Mouse (Mus musculus): Measurements from ENCODE around the gene Olfr1044. TPM values are rescaled to one million over a fixed set of nuclear protein-coding genes. Genes with fewer than 3 reads are reported as not detected.
"Not testable (repeated sequence)": the region's sequence is repeated elsewhere in the genome, so short reads cannot be mapped to it uniquely, and the experiment has no call there.

Olfr1044 gene
- polyA plus RNA-seq (2011; ENCODE audit: insufficient read depth, insufficient read length, low replicate concordance, missing spikeins): not detected in 2 replicates

DNA sequence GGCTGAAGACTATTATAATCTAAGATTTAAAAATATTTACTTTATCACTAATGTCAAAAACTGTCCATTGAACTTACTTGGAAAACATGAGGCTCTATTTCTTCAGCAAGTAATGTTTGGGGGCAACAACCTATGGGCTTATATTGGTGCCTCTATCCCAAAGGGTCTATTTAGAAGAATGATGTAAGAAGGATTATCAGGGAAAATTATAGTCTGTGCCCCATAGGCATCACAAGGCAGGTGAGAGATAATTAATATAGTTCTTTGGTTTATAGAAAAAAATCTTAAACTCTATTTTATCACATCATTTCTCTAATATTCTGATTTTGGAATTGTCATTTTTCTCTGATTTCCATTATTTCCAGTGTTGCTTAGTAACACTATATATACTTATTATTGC is at the start of gene Olfr1044:
TSS of gene Olfr1044 (minus strand) at position 101 of the 400 bp plus-strand sequence.
- no peak for TF ChIP-seq POLR2A (IDR thresholded peaks at IDR 0.05; ENCODE audit: borderline replicate concordance, control insufficient read depth, low read depth, low read length)
- no peak for TF ChIP-seq CTCF (IDR thresholded peaks at IDR 0.05; ENCODE audit: control insufficient read depth, insufficient read depth, low read length)
- Histone ChIP-seq H3K4me3 (replicated peaks; ENCODE audit: control insufficient read depth, low read depth, low read length) (no peak within 1 kb of the TSS), H3K27ac (ENCODE audit: control insufficient read depth, insufficient read depth, low read depth, low read length, poor library complexity) (no peak within 1 kb of the TSS), H3K4me1 (ENCODE audit: control insufficient read depth, insufficient read depth, low read length) (no peaks in the 10 kb centered on the region)

DNA sequence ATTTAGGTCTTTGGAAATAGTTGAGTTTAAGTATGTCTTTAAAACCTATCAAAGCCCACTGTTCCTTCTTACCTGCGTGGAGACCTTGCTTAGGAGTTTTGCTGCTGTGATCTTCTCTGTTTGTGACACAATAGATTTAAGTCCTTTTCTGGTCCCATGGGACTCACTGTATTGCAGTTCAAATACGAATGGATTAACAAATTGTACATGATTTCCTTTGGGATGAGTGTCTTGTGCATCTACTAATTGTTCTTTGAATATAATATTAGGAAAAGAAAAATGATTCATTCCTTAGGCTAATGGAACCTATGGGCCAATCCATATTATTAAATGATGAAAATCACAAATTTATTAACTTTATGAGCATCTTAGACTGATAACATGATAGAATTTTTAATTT is 41.6 kb upstream of the Olfr1044 start, which contains the start of gene Olfr1046:
TSS of gene Olfr1046 (minus strand) at position 101 of the 400 bp plus-strand sequence.
- Histone ChIP-seq H3K27ac (ENCODE audit: control insufficient read depth, insufficient read depth, low read depth, low read length, poor library complexity) (no peak within 1 kb of the TSS), H3K4me1 (ENCODE audit: control insufficient read depth, insufficient read depth, low read length) (no peaks in the 10 kb centered on the region), H3K4me3 (replicated peaks; ENCODE audit: control insufficient read depth, low read depth, low read length) (no peak within 1 kb of the TSS)
- WGBS: 61% methylated on average over 2 of the region's 2 CpGs
- no peak for TF ChIP-seq POLR2A (IDR thresholded peaks at IDR 0.05; ENCODE audit: borderline replicate concordance, control insufficient read depth, low read depth, low read length)
- no peak for TF ChIP-seq CTCF (IDR thresholded peaks at IDR 0.05; ENCODE audit: control insufficient read depth, insufficient read depth, low read length)

DNA sequence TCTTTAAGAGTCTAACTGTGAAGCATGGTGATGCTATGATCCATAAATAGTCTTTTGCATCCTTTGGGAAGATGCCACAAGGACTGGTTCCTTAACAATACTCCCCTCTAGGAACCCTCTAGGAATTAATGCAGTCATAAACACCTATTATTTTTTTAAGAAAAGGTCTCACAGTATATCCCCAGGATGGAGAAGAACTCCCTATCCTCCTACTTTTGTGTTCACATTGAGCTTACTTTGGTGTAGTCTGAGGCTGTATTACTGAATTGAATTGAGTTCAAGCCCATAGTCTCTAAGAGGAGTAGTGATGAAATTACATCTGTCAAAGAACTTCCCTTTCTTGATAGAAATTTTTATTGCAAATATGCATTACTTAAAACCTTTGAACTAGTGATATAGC is 25.3 kb upstream of the Olfr1044 start, which contains the start of gene Olfr1045:
TSS of gene Olfr1045 (minus strand) at position 101 of the 400 bp plus-strand sequence.
- TF ChIP-seq POLR2A (IDR thresholded peaks at IDR 0.05; ENCODE audit: borderline replicate concordance, control insufficient read depth, low read depth, low read length) (no peak), CTCF (IDR thresholded peaks at IDR 0.05; ENCODE audit: control insufficient read depth, insufficient read depth, low read length) (no peak)
- no peaks in the 10 kb centered on the region for H3K4me1 ChIP-seq (ENCODE audit: control insufficient read depth, insufficient read depth, low read length)
- no peak within 1 kb of the TSS for H3K4me3 ChIP-seq (replicated peaks; ENCODE audit: control insufficient read depth, low read depth, low read length)
- H3K27ac ChIP-seq (ENCODE audit: control insufficient read depth, insufficient read depth, low read depth, low read length, poor library complexity): no peak within 1 kb of the TSS

DNA sequence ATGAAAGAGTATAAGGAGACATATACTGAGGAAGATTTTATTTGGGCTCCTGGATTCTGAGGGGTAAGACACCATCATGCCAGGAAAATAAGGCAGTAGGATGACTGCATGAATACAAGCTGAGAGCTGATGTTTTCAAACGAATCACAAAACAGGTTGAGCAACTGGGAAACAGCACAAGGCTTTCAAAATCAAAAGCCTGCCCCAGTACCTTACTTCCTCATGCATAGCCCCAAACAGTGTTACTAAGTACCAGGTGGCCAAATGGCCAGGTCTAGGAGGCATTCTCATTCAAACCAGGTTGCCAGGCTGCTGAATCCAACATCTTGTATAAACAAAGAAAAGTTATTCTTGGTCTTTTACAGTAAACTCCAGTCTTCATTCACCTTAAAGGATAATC is 18.2 kb upstream of the Olfr1044 start:
- no peaks in the 10 kb centered on the region for H3K4me1 ChIP-seq (ENCODE audit: control insufficient read depth, insufficient read depth, low read length)
- WGBS: 40% methylated on average over 1 of the region's 1 CpGs
- H3K4me3 ChIP-seq (replicated peaks; ENCODE audit: control insufficient read depth, low read depth, low read length): no peak overlapping the region
- no peak overlapping the region for H3K27ac ChIP-seq (ENCODE audit: control insufficient read depth, insufficient read depth, low read depth, low read length, poor library complexity)
- TF ChIP-seq CTCF (IDR thresholded peaks at IDR 0.05; ENCODE audit: control insufficient read depth, insufficient read depth, low read length): no peak
- no peak for TF ChIP-seq POLR2A (IDR thresholded peaks at IDR 0.05; ENCODE audit: borderline replicate concordance, control insufficient read depth, low read depth, low read length)

DNA sequence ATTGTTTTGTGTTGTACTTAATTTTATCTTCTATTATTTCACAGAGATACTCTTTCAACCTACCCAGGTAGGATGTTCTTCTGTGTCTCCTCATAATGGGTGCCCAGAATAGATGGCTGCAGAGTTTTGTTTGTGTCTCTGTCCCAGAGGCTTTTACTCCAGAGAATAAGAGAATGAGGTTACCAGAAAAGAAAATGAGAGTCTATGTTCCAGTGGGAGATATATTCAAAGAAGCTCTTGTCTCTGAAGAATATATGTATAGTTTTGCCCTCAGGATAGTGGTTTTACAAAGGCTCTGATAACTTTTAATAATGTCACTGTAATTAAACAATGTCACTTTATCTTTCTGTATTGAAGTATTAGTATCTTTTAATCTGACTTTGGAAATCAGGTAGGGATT is 8.0 kb upstream of the Olfr1044 start, which contains the start of gene Olfr52:
TSS of gene Olfr52 (minus strand) at position 101 of the 400 bp plus-strand sequence.
- H3K27ac ChIP-seq (ENCODE audit: control insufficient read depth, insufficient read depth, low read depth, low read length, poor library complexity): no peak within 1 kb of the TSS

DNA sequence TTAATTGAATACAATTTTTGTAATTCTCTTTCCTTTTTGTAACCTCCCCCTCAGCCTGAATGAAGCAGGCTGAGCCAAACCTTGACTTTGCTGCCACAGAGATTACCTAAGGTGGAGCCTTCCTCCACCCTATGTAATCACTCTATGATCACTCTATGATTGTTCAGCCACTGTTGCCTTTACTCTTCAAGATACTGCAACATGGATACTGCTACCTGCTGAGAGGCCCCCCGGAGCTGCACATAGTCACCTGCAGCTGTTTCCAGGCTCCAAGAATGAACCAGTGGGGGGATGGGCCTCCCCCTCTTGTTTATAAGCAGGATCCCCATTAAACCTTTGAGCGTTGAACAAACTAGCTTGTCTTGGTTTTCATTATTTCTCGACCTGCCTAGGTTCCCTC is 2.3 kb upstream of the Olfr1044 start:
- WGBS: 86% methylated on average over 3 of the region's 3 CpGs
- Histone ChIP-seq H3K27ac (ENCODE audit: control insufficient read depth, insufficient read depth, low read depth, low read length, poor library complexity) (no peak overlapping the region), H3K4me3 (replicated peaks; ENCODE audit: control insufficient read depth, low read depth, low read length) (no peak overlapping the region), H3K4me1 (ENCODE audit: control insufficient read depth, insufficient read depth, low read length) (no peaks in the 10 kb centered on the region)
- TF ChIP-seq CTCF (IDR thresholded peaks at IDR 0.05; ENCODE audit: control insufficient read depth, insufficient read depth, low read length) (no peak), POLR2A (IDR thresholded peaks at IDR 0.05; ENCODE audit: borderline replicate concordance, control insufficient read depth, low read depth, low read length) (no peak)

More for the DNA sequence above, 8.0 kb upstream of the Olfr1044 start, which contains the start of gene Olfr52:
- H3K4me3 ChIP-seq (replicated peaks; ENCODE audit: control insufficient read depth, low read depth, low read length): no peak within 1 kb of the TSS
- H3K4me1 ChIP-seq (ENCODE audit: control insufficient read depth, insufficient read depth, low read length): no peaks in the 10 kb centered on the region
- TF ChIP-seq POLR2A (IDR thresholded peaks at IDR 0.05; ENCODE audit: borderline replicate concordance, control insufficient read depth, low read depth, low read length) (no peak), CTCF (IDR thresholded peaks at IDR 0.05; ENCODE audit: control insufficient read depth, insufficient read depth, low read length) (no peak)

DNA sequence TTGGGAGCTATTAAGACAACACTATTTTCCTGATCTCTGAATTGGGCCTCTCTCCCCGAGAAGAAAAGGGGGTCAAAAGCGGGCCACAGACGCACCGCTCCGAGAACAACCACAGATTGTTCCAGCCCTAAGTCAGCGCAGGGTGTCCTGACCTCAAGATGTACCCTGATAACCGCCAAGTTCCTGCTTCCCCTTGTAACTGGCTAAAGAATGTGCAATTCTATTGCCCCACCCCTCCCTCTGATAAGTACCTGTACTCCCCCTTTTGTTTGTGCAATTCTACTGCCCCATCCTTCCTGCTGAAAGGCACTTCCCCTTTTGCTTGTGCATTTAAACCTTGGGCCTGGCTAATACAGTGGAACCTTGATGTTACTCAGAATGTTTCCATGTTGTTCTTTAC is 2.2 kb downstream of the Olfr1044 start:
- not testable (repeated sequence) for H3K4me1 ChIP-seq (ENCODE audit: control insufficient read depth, insufficient read depth, low read length); H3K4me3 ChIP-seq (replicated peaks; ENCODE audit: control insufficient read depth, low read depth, low read length); H3K27ac ChIP-seq (ENCODE audit: control insufficient read depth, insufficient read depth, low read depth, low read length, poor library complexity)
- 38% methylated on average over 7 of the region's 7 CpGs for WGBS

DNA sequence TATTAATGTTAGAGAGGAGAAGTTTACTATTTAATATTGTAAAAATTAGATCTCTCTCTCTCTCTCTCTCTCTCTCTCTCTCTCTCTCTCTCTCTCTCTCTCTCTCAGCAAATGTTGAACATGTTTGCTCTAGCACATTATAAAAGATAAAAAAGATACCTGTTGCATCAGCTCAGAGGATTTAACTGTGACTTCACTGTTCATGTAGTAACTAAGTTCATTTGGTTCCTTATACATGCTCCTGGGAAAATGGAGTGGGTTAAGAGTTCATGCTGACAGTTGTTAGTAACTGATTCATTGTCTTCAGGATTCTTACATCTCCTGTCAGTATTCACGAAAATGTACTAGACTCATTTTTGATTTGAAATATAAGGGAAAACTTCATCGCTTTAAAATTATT is 10.2 kb downstream of the Olfr1044 start, which contains the start of gene Olfr1043:
TSS of gene Olfr1043 (minus strand) at position 101 of the 400 bp plus-strand sequence.
- Histone ChIP-seq H3K27ac (ENCODE audit: control insufficient read depth, insufficient read depth, low read depth, low read length, poor library complexity) (no peak within 1 kb of the TSS), H3K4me3 (replicated peaks; ENCODE audit: control insufficient read depth, low read depth, low read length) (no peak within 1 kb of the TSS), H3K4me1 (ENCODE audit: control insufficient read depth, insufficient read depth, low read length) (no peaks in the 10 kb centered on the region)
- 84% methylated on average over 2 of the region's 2 CpGs for WGBS
- TF ChIP-seq POLR2A (IDR thresholded peaks at IDR 0.05; ENCODE audit: borderline replicate concordance, control insufficient read depth, low read depth, low read length): no peak
- TF ChIP-seq CTCF (IDR thresholded peaks at IDR 0.05; ENCODE audit: control insufficient read depth, insufficient read depth, low read length): no peak

DNA sequence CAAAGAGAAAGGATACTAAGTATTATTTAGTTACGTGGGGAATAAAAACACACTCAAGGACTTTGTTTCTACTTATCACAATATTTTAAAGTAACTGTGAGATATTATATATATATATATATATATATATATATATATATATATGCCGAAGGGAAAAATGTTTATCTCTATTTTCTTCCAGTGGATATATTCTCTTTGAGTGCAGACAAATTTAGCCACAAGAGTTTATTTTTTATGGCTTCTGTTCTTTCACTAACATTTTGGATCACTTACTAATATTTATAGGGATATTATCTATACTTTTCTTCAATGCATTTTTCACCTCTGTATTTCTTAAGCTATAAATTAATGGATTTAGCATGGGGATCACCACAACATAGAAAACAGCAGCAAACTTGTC is 15.9 kb downstream of the Olfr1044 start, which contains the start of gene Olfr1042:
TSS of gene Olfr1042 (minus strand) at position 101 of the 400 bp plus-strand sequence.
- Histone ChIP-seq H3K4me3 (replicated peaks; ENCODE audit: control insufficient read depth, low read depth, low read length) (no peak within 1 kb of the TSS), H3K4me1 (ENCODE audit: control insufficient read depth, insufficient read depth, low read length) (no peaks in the 10 kb centered on the region), H3K27ac (ENCODE audit: control insufficient read depth, insufficient read depth, low read depth, low read length, poor library complexity) (no peak within 1 kb of the TSS)
- 86% methylated on average over 2 of the region's 2 CpGs for whole genome bisulfite sequencing
- TF ChIP-seq POLR2A (IDR thresholded peaks at IDR 0.05; ENCODE audit: borderline replicate concordance, control insufficient read depth, low read depth, low read length): no peak
- no peak for TF ChIP-seq CTCF (IDR thresholded peaks at IDR 0.05; ENCODE audit: control insufficient read depth, insufficient read depth, low read length)
